Mouse (Mus musculus) small intestine, adult 2 months (tissue): ENCODE data around the gene Foxm1.

Experiments used
- CTCF ChIP-seq: fragments of 200-500 bp; IDR thresholded peaks from 2 replicates; pipeline ENCODE4 v1.5.1; 2012; ENCODE audit warnings: low read depth, mild to moderate bottlenecking, control low read depth, inconsistent platforms, low read length, moderate library complexity, mixed read lengths; ENCODE audit not compliant: insufficient replicate concordance, insufficient read length; ENCODE audit errors: extremely low read depth
- POLR2A ChIP-seq: fragments of 200-500 bp; IDR thresholded peaks from 2 replicates; pipeline ENCODE4 v1.6.1; 2012; ENCODE audit warnings: low read depth, mild to moderate bottlenecking, control low read depth, inconsistent platforms, low read length, moderate library complexity

DNA sequence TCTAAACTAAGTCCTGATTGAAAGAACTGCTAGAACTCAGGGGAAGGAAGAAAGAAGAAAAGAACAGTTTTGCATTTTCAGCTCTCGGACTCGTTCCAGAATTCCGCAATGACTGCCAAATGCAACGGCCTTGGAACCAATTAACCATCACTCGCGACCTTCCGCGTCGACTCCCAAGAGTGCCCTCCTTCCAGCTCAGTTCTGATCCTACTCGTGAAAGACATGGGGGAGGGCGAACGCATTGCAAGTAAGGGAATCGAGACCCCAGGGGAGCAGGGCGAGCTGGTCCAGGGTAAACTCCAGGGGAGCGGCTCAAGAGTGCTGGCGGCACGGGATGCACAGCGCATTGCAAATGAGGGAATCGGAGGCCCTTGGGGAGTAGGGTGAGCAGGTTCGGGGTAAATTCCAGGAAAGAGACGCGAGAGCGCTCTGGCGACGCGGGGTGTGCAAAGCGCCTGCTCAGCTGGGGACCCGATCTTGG lies 7.5 kb upstream of the Foxm1 start:
- TF ChIP-seq CTCF (no peak), POLR2A (no peak)
